Mouse (Mus musculus): ENCODE measurements around the gene Ndufs8.

- no peak for TF ChIP-seq GATA1 (IDR thresholded peaks at IDR 0.05; ENCODE audit: low read length)
- TF ChIP-seq TAL1 (IDR thresholded peaks at IDR 0.05; ENCODE audit: low read length) = no peak
Observed at GRCm38 (mm10) chr19:3906795-3907786, 5.5 kb downstream of the Ndufs8 start, which contains the start of gene Tcirg1.

All from erythroblast, embryonic 14.5 days (primary cell).